Mouse (Mus musculus) lung, embryonic 15.5 days (tissue): ENCODE measurements around the gene Slc8a1. TPM values are rescaled to one million over a fixed set of nuclear protein-coding genes. Genes with fewer than 3 reads are reported as not detected.

ENCODE experiments used
- ATAC-seq: fragments of 200-750 bp; cut with Nextera tagmentation; 2 replicates; pipeline ENCODE4 v1.8.0; 2017; ENCODE audit warnings: moderate number of reproducible peaks, borderline replicate concordance; ENCODE audit not compliant: low FRiP score, low TSS enrichment; ENCODE audit errors: extremely low read depth
- H3K27ac ChIP-seq: fragments of 300-500 bp; sonication (generic); 2 replicates; pipeline ENCODE4 v1.5.1; 2015; ENCODE audit warnings: moderate library complexity, mild to moderate bottlenecking, inconsistent platforms
- H3K27me3 ChIP-seq: fragments of 300-500 bp; sonication (generic); 2 replicates; pipeline ENCODE4 v1.6.1; 2015; ENCODE audit warnings: inconsistent platforms
- H3K36me3 ChIP-seq: fragments of 300-500 bp; sonication (generic); 2 replicates; pipeline ENCODE4 v1.6.1; 2015; ENCODE audit warnings: inconsistent platforms
- H3K4me1 ChIP-seq: fragments of 300-500 bp; sonication (generic); 2 replicates; pipeline ENCODE4 v1.6.1; 2015; ENCODE audit warnings: inconsistent platforms
- H3K4me2 ChIP-seq: fragments of 300-500 bp; sonication (generic); 2 replicates; pipeline ENCODE4 v1.6.1; 2015; ENCODE audit warnings: inconsistent platforms, mild to moderate bottlenecking, moderate library complexity
- H3K4me3 ChIP-seq: fragments of 300-500 bp; sonication (generic); 2 replicates; pipeline ENCODE4 v1.5.1; 2015; ENCODE audit warnings: mild to moderate bottlenecking, inconsistent platforms
- H3K9ac ChIP-seq: fragments of 300-500 bp; sonication (generic); 2 replicates; pipeline ENCODE4 v1.6.1; 2015; ENCODE audit warnings: inconsistent platforms
- H3K9me3 ChIP-seq: fragments of 300-500 bp; sonication (generic); 2 replicates; pipeline ENCODE4 v1.6.1; 2016; ENCODE audit warnings: inconsistent platforms
- WGBS: fragments of 180-500 bp; shearing (Covaris S2); methylation state at CpG from one replicate; pipeline ENCODE4 v1.1.7; 2015; 5-methylcytosine and 5-hydroxymethylcytosine counted together
- polyA plus RNA-seq: library from polyadenylated mRNA; unstranded; fragments of >200 nt; fragmentation: Nextera tagmentation; extraction: Ambion mirVana; gene quantifications from 2 replicates; pipeline ENCODE4 v1.2.1, GENCODE M21; 2015

The Slc8a1 gene
- polyA plus RNA-seq, 1 experiment from 2014 or later = 7.0 TPM

- Histone ChIP-seq H3K27me3 (no peaks in the 10 kb centered on the region), H3K9ac (no peak overlapping the region), H3K4me1 (no peaks in the 10 kb centered on the region), H3K4me3 (no peak overlapping the region), H3K36me3 (no peaks in the 10 kb centered on the region), H3K4me2 (no peak overlapping the region), H3K9me3 (no peaks in the 10 kb centered on the region), H3K27ac (no peak overlapping the region)
- WGBS = 32% methylated on average over 3 of the region's 3 CpGs
- ATAC-seq = no peak
These were observed 33.4 kb downstream of the Slc8a1 start for GRCm38 (mm10) chr17:81704761-81705160.

- no peak overlapping the region for H3K4me2 ChIP-seq
- no peak overlapping the region for H3K4me3 ChIP-seq
- H3K27me3 ChIP-seq = no peaks in the 10 kb centered on the region
- 79% methylated on average over 2 of the region's 2 CpGs for WGBS
- H3K9me3 ChIP-seq = no peaks in the 10 kb centered on the region
- H3K27ac ChIP-seq = no peak overlapping the region
- peaks cover 8% of the 10 kb centered on the region; the same call in 1 of the 2 replicates for H3K4me1 ChIP-seq
- no peak overlapping the region for H3K9ac ChIP-seq
- ATAC-seq = no peak
- H3K36me3 ChIP-seq = no peaks in the 10 kb centered on the region
These were observed 34.9 kb downstream of the Slc8a1 start for GRCm38 (mm10) chr17:81703258-81703657.

- Histone ChIP-seq H3K27ac (no peak overlapping the region), H3K4me1 (peaks cover 8% of the 10 kb centered on the region; the same call in 1 of the 2 replicates), H3K9me3 (no peaks in the 10 kb centered on the region), H3K4me3 (no peak overlapping the region), H3K4me2 (no peak overlapping the region), H3K36me3 (no peaks in the 10 kb centered on the region), H3K27me3 (no peaks in the 10 kb centered on the region), H3K9ac (no peak overlapping the region)
- WGBS = 33% methylated on average over 4 of the region's 4 CpGs
- no peak for ATAC-seq
These were observed 36.5 kb downstream of the Slc8a1 start for GRCm38 (mm10) chr17:81701701-81702100.

DNA sequence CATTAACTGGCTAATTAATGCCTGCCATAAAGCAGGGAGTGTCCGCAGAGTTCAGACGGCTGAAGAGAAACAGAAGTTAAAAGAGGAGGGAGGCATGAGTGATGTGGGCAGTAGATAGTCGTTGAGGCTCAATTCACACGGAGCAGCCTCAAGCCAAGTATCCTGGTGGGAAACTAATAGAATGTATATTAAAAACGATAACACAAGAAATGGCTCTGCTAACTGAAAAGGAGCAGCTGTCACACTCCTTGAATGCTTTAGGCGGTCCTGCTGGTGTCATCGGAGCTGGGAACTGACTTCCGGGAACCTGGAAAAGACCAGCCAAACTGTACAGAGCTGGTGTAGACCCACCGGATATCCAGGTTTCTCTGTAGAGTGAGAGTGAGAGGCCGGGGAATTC is 39.4 kb downstream of the Slc8a1 start:
- H3K27me3 ChIP-seq = no peaks in the 10 kb centered on the region
- no peaks in the 10 kb centered on the region for H3K36me3 ChIP-seq
- 25% methylated on average over 10 of the region's 10 CpGs for WGBS
- 0 out of 2 replicates have a peak, but pooled peaks have one; percentile 14 for ATAC-seq
- no peak overlapping the region for H3K27ac ChIP-seq
- peaks cover 8% of the 10 kb centered on the region; the same call in 1 of the 2 replicates for H3K4me1 ChIP-seq
- no peaks in the 10 kb centered on the region for H3K9me3 ChIP-seq
- peak overlapping the region; percentile 27 for H3K4me2 ChIP-seq
- H3K9ac ChIP-seq = no peak overlapping the region
- H3K4me3 ChIP-seq = no peak overlapping the region

DNA sequence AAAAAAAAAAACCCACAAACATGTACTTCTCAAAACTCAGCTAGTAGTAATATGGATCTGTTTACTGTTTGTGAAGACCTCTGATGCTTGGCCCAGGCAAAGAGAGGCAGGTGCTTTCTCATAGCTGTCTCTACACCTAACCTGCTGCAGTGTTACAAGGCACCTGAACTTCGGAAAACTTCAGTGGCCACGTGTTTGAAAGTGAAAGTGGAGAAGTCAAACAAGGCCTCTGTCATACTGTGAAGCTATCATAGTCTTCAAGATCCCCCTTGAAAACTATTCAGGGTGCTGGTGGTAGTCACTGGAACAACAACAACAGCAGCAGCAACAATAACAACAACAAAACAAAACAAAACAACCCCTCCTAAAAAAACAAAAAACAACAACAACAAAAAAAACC is 40.5 kb downstream of the Slc8a1 start:
- no peak for ATAC-seq
- no peaks in the 10 kb centered on the region for H3K36me3 ChIP-seq
- H3K4me1 ChIP-seq = peaks cover 8% of the 10 kb centered on the region; the same call in 1 of the 2 replicates
- no peak overlapping the region for H3K4me3 ChIP-seq
- no peak overlapping the region for H3K9ac ChIP-seq
- no peaks in the 10 kb centered on the region for H3K9me3 ChIP-seq
- WGBS = 59% methylated on average over 2 of the region's 2 CpGs
- H3K27me3 ChIP-seq = no peaks in the 10 kb centered on the region
- no peak overlapping the region for H3K27ac ChIP-seq
- no peak overlapping the region for H3K4me2 ChIP-seq

GRCm38 (mm10) chr17:81694977-81695376 is 43.2 kb downstream of the Slc8a1 start:
- Histone ChIP-seq H3K27me3 (no peaks in the 10 kb centered on the region), H3K4me1 (peaks cover 8% of the 10 kb centered on the region; the same call in 1 of the 2 replicates), H3K9ac (no peak overlapping the region), H3K27ac (no peak overlapping the region), H3K9me3 (no peaks in the 10 kb centered on the region), H3K4me3 (no peak overlapping the region), H3K36me3 (no peaks in the 10 kb centered on the region), H3K4me2 (no peak overlapping the region)
- WGBS = 88% methylated on average over 1 of the region's 1 CpGs
- no peak for ATAC-seq

DNA sequence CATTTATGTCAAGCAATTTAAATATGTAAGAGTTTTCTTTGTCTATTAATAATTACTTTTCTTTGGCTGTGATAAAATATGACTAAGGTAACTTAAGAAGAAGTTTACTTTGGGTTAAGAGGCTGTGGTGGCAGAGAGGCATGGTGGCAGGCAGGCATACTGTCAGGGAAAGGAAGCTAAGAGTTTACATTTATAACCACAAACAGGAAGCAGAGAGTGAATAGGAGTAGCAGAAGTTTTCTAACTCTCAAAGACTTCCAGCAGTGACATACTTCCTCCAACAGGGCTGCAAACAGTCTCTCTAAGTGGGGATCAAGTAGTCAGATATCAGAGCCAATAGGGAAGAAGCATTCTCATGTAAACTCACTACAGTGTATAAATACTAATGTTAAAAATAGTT is 58.6 kb downstream of the Slc8a1 start:
- H3K36me3 ChIP-seq = no peaks in the 10 kb centered on the region
- H3K9ac ChIP-seq = no peak overlapping the region
- H3K9me3 ChIP-seq = no peaks in the 10 kb centered on the region
- no peak overlapping the region for H3K27ac ChIP-seq
- no peaks in the 10 kb centered on the region for H3K4me1 ChIP-seq
- no peak overlapping the region for H3K4me3 ChIP-seq
- H3K27me3 ChIP-seq = no peaks in the 10 kb centered on the region
- no peak overlapping the region for H3K4me2 ChIP-seq
- no peak for ATAC-seq

GRCm38 (mm10) chr17:81677450-81677849 is 60.7 kb downstream of the Slc8a1 start:
- ATAC-seq = no peak
- WGBS = 76% methylated on average over 2 of the region's 2 CpGs
- H3K4me3 ChIP-seq = no peak overlapping the region
- no peaks in the 10 kb centered on the region for H3K36me3 ChIP-seq
- H3K9ac ChIP-seq = no peak overlapping the region
- peaks cover 6% of the 10 kb centered on the region; the same call in 1 of the 2 replicates for H3K27me3 ChIP-seq
- H3K4me1 ChIP-seq = no peaks in the 10 kb centered on the region
- H3K9me3 ChIP-seq = no peaks in the 10 kb centered on the region
- H3K4me2 ChIP-seq = no peak overlapping the region
- no peak overlapping the region for H3K27ac ChIP-seq

DNA sequence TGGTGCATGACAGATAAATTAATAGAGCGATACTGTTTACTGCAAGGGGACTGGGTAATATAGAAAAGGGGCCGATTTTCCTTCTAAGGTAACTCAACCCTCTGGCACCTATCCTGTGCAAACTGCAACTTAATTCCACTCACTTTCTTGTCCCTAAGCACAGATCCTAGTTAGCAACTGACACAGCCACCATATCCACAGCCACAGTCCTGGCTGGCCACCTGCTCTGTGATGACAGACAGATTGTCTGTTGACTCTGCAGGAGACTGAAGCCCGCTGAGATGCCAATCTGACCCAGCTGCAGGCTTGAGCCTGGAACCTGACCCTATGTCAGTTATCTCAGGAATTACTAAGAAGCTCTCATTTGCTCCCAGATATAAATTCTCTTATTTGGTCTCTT is 62.0 kb downstream of the Slc8a1 start:
- Histone ChIP-seq H3K36me3 (no peaks in the 10 kb centered on the region), H3K9ac (no peak overlapping the region), H3K4me1 (no peaks in the 10 kb centered on the region), H3K9me3 (no peaks in the 10 kb centered on the region), H3K4me3 (no peak overlapping the region), H3K27ac (no peak overlapping the region), H3K27me3 (peaks cover 18% of the 10 kb centered on the region), H3K4me2 (no peak overlapping the region)
- ATAC-seq = no peak
- 57% methylated on average over 3 of the region's 3 CpGs for WGBS

DNA sequence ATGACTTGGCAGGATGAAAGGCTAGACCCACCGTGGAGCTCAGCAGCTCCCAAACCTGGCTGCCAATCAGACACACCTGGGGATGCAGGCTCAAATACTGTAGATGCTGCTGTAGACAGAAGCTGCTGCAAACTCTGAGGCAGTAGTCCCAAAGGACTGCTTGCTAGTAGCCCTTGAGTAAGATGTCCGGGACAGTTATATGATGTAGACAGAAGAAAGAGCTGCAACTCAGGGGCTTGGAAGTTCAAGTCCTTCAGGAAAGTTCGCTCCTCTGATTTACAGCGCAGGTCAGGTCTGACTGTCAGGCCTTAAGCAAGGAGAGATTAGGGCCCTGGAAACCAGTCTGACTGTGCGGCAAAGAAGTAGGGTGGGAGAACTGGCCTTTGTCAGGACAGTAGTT is 66.9 kb downstream of the Slc8a1 start:
- peaks cover 27% of the 10 kb centered on the region for H3K4me1 ChIP-seq
- H3K4me2 ChIP-seq = no peak overlapping the region; the same call in 1 of the 2 replicates
- no peaks in the 10 kb centered on the region for H3K9me3 ChIP-seq
- WGBS = 50% methylated on average over 5 of the region's 5 CpGs
- peaks cover 20% of the 10 kb centered on the region for H3K27me3 ChIP-seq
- ATAC-seq = no peak
- no peaks in the 10 kb centered on the region for H3K36me3 ChIP-seq
- no peak overlapping the region for H3K27ac ChIP-seq
- H3K9ac ChIP-seq = no peak overlapping the region
- H3K4me3 ChIP-seq = no peak overlapping the region

DNA sequence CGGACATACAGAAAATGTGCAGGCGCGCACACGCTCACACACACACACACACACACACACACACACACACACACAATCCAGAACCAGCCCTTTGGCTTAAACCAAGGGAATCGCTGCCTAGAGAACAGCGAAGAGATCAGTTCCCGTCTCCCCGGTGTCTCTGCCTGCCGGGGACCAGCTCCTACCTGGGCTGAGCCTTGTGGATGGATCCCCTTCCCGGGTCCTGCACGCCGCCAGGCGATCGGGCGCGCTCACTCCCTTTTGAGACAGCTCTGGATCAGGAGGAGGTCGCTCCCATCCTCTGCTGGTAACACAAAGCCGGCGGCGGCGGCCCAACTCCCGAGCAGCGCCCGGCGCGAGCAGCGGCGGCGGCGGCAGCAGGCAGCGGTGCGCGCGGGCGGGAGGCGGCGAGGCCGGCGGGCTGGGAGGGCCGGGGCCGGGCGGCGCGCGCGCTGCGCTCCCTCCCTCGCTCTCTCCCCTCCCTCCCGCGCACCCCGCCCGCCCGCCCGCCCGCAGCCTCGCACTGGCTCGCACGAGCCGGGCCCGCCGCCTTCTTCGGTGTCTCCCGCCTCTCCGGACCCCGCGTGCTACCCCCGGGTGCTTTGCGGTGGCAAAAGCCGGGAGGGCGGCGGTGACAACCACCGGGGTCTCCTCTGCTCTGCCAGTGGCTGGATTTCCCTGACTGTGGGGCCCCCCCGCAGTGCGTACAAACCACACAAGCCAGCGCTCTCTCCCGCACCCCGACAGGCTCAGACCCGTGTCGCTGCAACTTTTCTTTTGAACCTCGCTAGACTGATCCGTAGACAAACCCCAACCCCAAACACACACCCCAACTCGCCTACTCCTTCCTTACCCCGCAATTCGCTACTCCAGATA is 68.1 kb downstream of the Slc8a1 start:
- peak overlapping the region; percentile 88 for H3K4me3 ChIP-seq
- peaks cover 20% of the 10 kb centered on the region for H3K27me3 ChIP-seq
- H3K9me3 ChIP-seq = no peaks in the 10 kb centered on the region
- peak overlapping the region; percentile 97 for H3K4me2 ChIP-seq
- no peaks in the 10 kb centered on the region for H3K36me3 ChIP-seq
- peak; percentile 86 for ATAC-seq
- H3K27ac ChIP-seq = peak overlapping the region; percentile 87
- peak overlapping the region; percentile 83 for H3K9ac ChIP-seq
- H3K4me1 ChIP-seq = peaks cover 27% of the 10 kb centered on the region
- under 1% methylated on average over 38 of the region's 84 CpGs for WGBS

DNA sequence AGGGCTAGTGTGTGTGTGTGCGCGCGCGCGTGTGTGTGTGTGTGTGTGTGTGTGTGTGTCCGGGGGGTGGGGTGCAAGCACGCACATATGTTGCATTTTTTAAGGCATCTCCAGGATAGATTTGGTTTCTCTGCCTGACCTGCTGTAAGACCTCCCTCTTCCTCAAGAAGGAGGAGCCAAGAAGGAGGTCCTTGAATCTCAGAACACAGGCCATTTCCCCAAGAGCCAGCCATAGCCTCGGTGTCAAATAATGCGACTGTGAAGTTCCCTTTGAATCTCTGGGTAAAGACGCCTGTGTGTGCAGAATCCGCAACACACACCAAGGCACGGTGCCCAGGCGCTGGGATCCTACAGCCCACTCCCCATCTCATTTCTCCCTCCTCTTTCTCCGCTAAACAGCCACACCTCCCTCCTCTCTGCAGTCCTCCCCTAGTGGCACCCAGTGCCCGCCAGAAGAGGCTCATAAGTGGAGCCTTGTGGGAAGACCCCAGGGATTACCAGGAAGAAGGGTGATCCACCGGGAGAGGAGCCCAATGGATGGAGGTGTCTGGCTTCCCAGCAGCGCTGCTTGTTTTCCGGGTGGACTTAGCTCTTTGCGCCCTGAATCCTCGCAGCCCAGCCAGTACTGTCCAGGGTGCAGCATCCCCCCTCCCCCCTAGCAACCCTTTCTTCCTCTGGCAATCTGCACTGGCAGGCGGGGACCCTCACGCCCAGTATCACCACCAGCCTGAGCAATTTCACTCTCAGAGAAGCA is 68.9 kb downstream of the Slc8a1 start:
- Histone ChIP-seq H3K9me3 (no peaks in the 10 kb centered on the region), H3K4me3 (peak overlapping the region; percentile 88), H3K4me2 (peak overlapping the region; percentile 97), H3K27me3 (peaks cover 20% of the 10 kb centered on the region), H3K4me1 (peaks cover 27% of the 10 kb centered on the region), H3K27ac (peak overlapping the region; percentile 87), H3K9ac (peak overlapping the region; percentile 83), H3K36me3 (no peaks in the 10 kb centered on the region)
- 2% methylated on average over 22 of the region's 22 CpGs for WGBS
- peak; percentile 70 for ATAC-seq
